Mouse (Mus musculus) MEL (cell line): ENCODE results near the gene Syt9. TPM values are rescaled to one million over a fixed set of nuclear protein-coding genes. Genes with fewer than 3 reads are reported as not detected.

Experiments used
- DNase-seq: peaks from one replicate; pipeline ENCODE4 v3.0.0; 2011; ENCODE audit warnings: low read depth, low spot score
- H3K27ac ChIP-seq: 2 replicates; pipeline ENCODE4 v1.5.1; 2012; ENCODE audit warnings: low read depth, mild to moderate bottlenecking, control low read depth, low read length, moderate library complexity; ENCODE audit not compliant: control insufficient read depth
- H3K27me3 ChIP-seq, 2 experiments: fragments of 150-350 bp in 1 of 2; sonication (generic) in 1 of 2; 2 replicates each; pipeline ENCODE4 v1.6.1; 2012; ENCODE audit warnings: low read length in 2 of 2, mild to moderate bottlenecking in 2 of 2, improper control_type of control experiment in 1 of 2, moderate library complexity in 1 of 2; ENCODE audit not compliant: insufficient read depth in 2 of 2, control insufficient read depth in 1 of 2
- H3K36me3 ChIP-seq, 2 experiments: 2 replicates each; pipeline ENCODE4 v1.6.1; 2012 to 2014; ENCODE audit warnings: low read length in 2 of 2, improper control_type of control experiment in 1 of 2, inconsistent platforms in 1 of 2, mild to moderate bottlenecking in 1 of 2; ENCODE audit not compliant: insufficient read depth in 2 of 2, control insufficient read depth in 1 of 2
- H3K4me1 ChIP-seq, 2 experiments: fragments of 150-350 bp in 1 of 2; sonication (generic) in 1 of 2; 2 replicates each; pipeline ENCODE4 v1.6.1; 2012; ENCODE audit warnings: low read length in 2 of 2, improper control_type of control experiment in 1 of 2, mild to moderate bottlenecking in 1 of 2; ENCODE audit not compliant: insufficient read depth in 2 of 2, control insufficient read depth in 1 of 2
- H3K4me3 ChIP-seq, 2 experiments: fragments of 150-350 bp in 1 of 2; sonication (generic) in 1 of 2; 2 replicates each; pipeline ENCODE4 v1.5.1; 2012; ENCODE audit warnings: low read depth in 2 of 2, low read length in 2 of 2, mild to moderate bottlenecking in 2 of 2, moderate library complexity in 2 of 2, control low read depth in 1 of 2, improper control_type of control experiment in 1 of 2; ENCODE audit not compliant: control insufficient read depth in 1 of 2, insufficient read depth in 1 of 2
- H3K79me2 ChIP-seq: 2 replicates; pipeline ENCODE4 v1.6.1; 2012; ENCODE audit warnings: mild to moderate bottlenecking, low read length, moderate library complexity; ENCODE audit not compliant: control insufficient read depth, poor library complexity, insufficient read depth
- H3K9ac ChIP-seq: 2 replicates; pipeline ENCODE4 v1.6.1; 2012; ENCODE audit warnings: low read depth, mild to moderate bottlenecking, control low read depth, low read length, moderate library complexity; ENCODE audit not compliant: control insufficient read depth, poor library complexity, severe bottlenecking
- H3K9me3 ChIP-seq: fragments of 150-350 bp; sonication (generic); replicated peaks from 2 replicates; pipeline ENCODE4 v1.6.1; 2012; ENCODE audit warnings: mild to moderate bottlenecking, low read length, improper control_type of control experiment, moderate library complexity; ENCODE audit not compliant: insufficient read depth
- CHD1 ChIP-seq: IDR thresholded peaks from 2 replicates; pipeline ENCODE4 v1.6.1; 2012; ENCODE audit warnings: low read depth, mild to moderate bottlenecking, inconsistent platforms, low read length, improper control_type of control experiment
- CTCF ChIP-seq, 3 experiments: IDR thresholded peaks in 2 of 3; conservative IDR thresholded peaks in 1 of 3; 2 replicates each; pipeline ENCODE4 v1.5.1; 2011 to 2012; ENCODE audit warnings: low read length in 3 of 3, low read depth in 2 of 3, mild to moderate bottlenecking in 2 of 3, improper control_type of control experiment in 1 of 3, inconsistent platforms in 1 of 3, mixed read lengths in 1 of 3, moderate library complexity in 1 of 3; ENCODE audit not compliant: control insufficient read depth in 1 of 3, insufficient read depth in 1 of 3, poor library complexity in 1 of 3, severe bottlenecking in 1 of 3
- E2F4 ChIP-seq: IDR thresholded peaks from 2 replicates; pipeline ENCODE4 v1.6.1; 2011; ENCODE audit warnings: low read depth, low read length, improper control_type of control experiment, borderline replicate concordance
- EP300 ChIP-seq, 2 experiments: IDR thresholded peaks; 2 replicates each; pipeline ENCODE4 v1.6.1; 2011; ENCODE audit warnings: improper control_type of control experiment in 2 of 2, low read length in 2 of 2, low read depth in 1 of 2, mild to moderate bottlenecking in 1 of 2
- GABPA ChIP-seq: IDR thresholded peaks from 2 replicates; pipeline ENCODE4 v1.6.1; 2012; ENCODE audit warnings: low read depth, mild to moderate bottlenecking, inconsistent platforms, low read length, improper control_type of control experiment, moderate library complexity
- HCFC1 ChIP-seq: IDR thresholded peaks from 2 replicates; pipeline ENCODE4 v1.6.1; 2012; ENCODE audit warnings: low read depth, mild to moderate bottlenecking, inconsistent platforms, low read length, improper control_type of control experiment, moderate library complexity
- JUND ChIP-seq: IDR thresholded peaks from 2 replicates; pipeline ENCODE4 v1.6.1; 2011; ENCODE audit warnings: low read depth, mild to moderate bottlenecking, improper control_type of control experiment, low read length
- MAFK ChIP-seq: IDR thresholded peaks from 2 replicates; pipeline ENCODE4 v1.6.1; 2011; ENCODE audit warnings: low read depth, mild to moderate bottlenecking, low read length, improper control_type of control experiment, borderline replicate concordance
- MEF2A ChIP-seq: IDR thresholded peaks from 2 replicates; pipeline ENCODE4 v1.6.1; 2014; ENCODE audit warnings: low read depth, mild to moderate bottlenecking, inconsistent platforms, low read length, improper control_type of control experiment; ENCODE audit not compliant: poor library complexity, insufficient replicate concordance, severe bottlenecking; ENCODE audit errors: extremely low read depth
- MXI1 ChIP-seq: IDR thresholded peaks from 2 replicates; pipeline ENCODE4 v1.6.1; 2011; ENCODE audit warnings: mild to moderate bottlenecking, low read depth, low read length, improper control_type of control experiment
- MYC ChIP-seq: IDR thresholded peaks from 2 replicates; pipeline ENCODE4 v1.6.1; 2011; ENCODE audit warnings: low read depth, mild to moderate bottlenecking, low read length, improper control_type of control experiment, moderate library complexity
- NELFE ChIP-seq: IDR thresholded peaks from 2 replicates; pipeline ENCODE4 v1.6.1; 2011; ENCODE audit warnings: low read depth, low read length, improper control_type of control experiment
- NRF1 ChIP-seq: IDR thresholded peaks from 2 replicates; pipeline ENCODE4 v1.6.1; 2014; ENCODE audit warnings: low read depth, mild to moderate bottlenecking, inconsistent platforms, low read length, improper control_type of control experiment, moderate library complexity; ENCODE audit not compliant: poor library complexity, insufficient read depth, severe bottlenecking
- RCOR1 ChIP-seq: IDR thresholded peaks from 2 replicates; pipeline ENCODE4 v1.6.1; 2012; ENCODE audit warnings: low read depth, mild to moderate bottlenecking, inconsistent platforms, low read length, improper control_type of control experiment
- SIN3A ChIP-seq: IDR thresholded peaks from 2 replicates; pipeline ENCODE4 v1.6.1; 2012; ENCODE audit warnings: low read length, improper control_type of control experiment, inconsistent platforms
- TBP ChIP-seq: IDR thresholded peaks from 2 replicates; pipeline ENCODE4 v1.8.0; 2011; ENCODE audit warnings: low read depth, low read length, improper control_type of control experiment
- TCF12 ChIP-seq: IDR thresholded peaks from 2 replicates; pipeline ENCODE4 v1.6.1; 2014; ENCODE audit warnings: low read depth, mild to moderate bottlenecking, inconsistent platforms, low read length, improper control_type of control experiment, moderate library complexity
- polyA plus RNA-seq, 2 experiments: library from polyadenylated mRNA; stranded (reverse) in 1 of 2; unstranded in 1 of 2; fragments of >175 nt in 1 of 2; fragments of >200 nt in 1 of 2; gene quantifications; 2 replicates each; pipeline versions ENCODE4 v1.2.1 to v1.2.4; 2012; ENCODE audit warnings: low replicate concordance in 2 of 2, low read depth in 1 of 2; ENCODE audit not compliant: insufficient read length in 2 of 2, insufficient read depth in 1 of 2, missing spikeins in 1 of 2
- total RNA-seq: library from RNA; depleted of rRNA; stranded (reverse); fragments of 300-350 nt; gene quantifications from 2 replicates; pipeline ENCODE4 v1.2.3, GENCODE M21; 2012

Gene Syt9
- total and polyA plus RNA-seq, 3 experiments = not detected

GRCm38 (mm10) chr7:107414928-107415327 lies 44.4 kb downstream of the Syt9 start:
- Histone ChIP-seq H3K27me3 (no peaks in the 10 kb centered on the region), H3K36me3 (no peaks in the 10 kb centered on the region), H3K9me3 (no peaks in the 10 kb centered on the region), H3K79me2 (no peaks in the 10 kb centered on the region), H3K27ac (no peak overlapping the region), H3K9ac (no peak overlapping the region), H3K4me3 (no peak overlapping the region), H3K4me1 (no peaks in the 10 kb centered on the region)
- no peak for DNase-seq
- TF ChIP-seq MAFK (no peak), TCF12 (no peak), SIN3A (no peak), GABPA (no peak), JUND (no peak)

GRCm38 (mm10) chr7:107417043-107417850 lies 46.7 kb downstream of the Syt9 start:
- no peak overlapping the region for H3K9ac ChIP-seq
- no peak overlapping the region for H3K4me3 ChIP-seq
- no peaks in the 10 kb centered on the region for H3K9me3 ChIP-seq
- no peak for DNase-seq
- H3K79me2 ChIP-seq = no peaks in the 10 kb centered on the region
- no peaks in the 10 kb centered on the region for H3K4me1 ChIP-seq
- no peaks in the 10 kb centered on the region for H3K36me3 ChIP-seq
- TF ChIP-seq RCOR1 (no peak), MXI1 (no peak), EP300 (IDR thresholded peaks at IDR 0.05; ENCODE audit: low read depth in 1 of 2, low read length in 2 of 2) (no peak), CHD1 (no peak), NELFE (no peak), HCFC1 (no peak), NRF1 (no peak)
- no peaks in the 10 kb centered on the region for H3K27me3 ChIP-seq
- H3K27ac ChIP-seq = no peak overlapping the region

- no peaks in the 10 kb centered on the region for H3K27me3 ChIP-seq
- H3K36me3 ChIP-seq = no peaks in the 10 kb centered on the region
- no peak for DNase-seq
- H3K4me3 ChIP-seq = no peak overlapping the region
- H3K27ac ChIP-seq = no peak overlapping the region
- no peaks in the 10 kb centered on the region for H3K4me1 ChIP-seq
- TF ChIP-seq EP300 (IDR thresholded peaks at IDR 0.05; ENCODE audit: low read depth in 1 of 2, low read length in 2 of 2) = no peak
- TF ChIP-seq TBP = no peak
- no peak for TF ChIP-seq E2F4
- no peak for TF ChIP-seq CTCF (IDR thresholded peaks at IDR 0.05 in 2 of 3, conservative IDR thresholded peaks at IDR 0.05 in 1 of 3; ENCODE audit: control insufficient read depth in 1 of 3, insufficient read depth in 1 of 3, low read depth in 2 of 3, low read length in 3 of 3, poor library complexity in 1 of 3, severe bottlenecking in 1 of 3)
- TF ChIP-seq MEF2A = no peak
- TF ChIP-seq HCFC1 = no peak
- no peak for TF ChIP-seq MYC
- no peak for TF ChIP-seq TCF12
- no peak overlapping the region for H3K9ac ChIP-seq
- H3K9me3 ChIP-seq = no peaks in the 10 kb centered on the region
- H3K79me2 ChIP-seq = no peaks in the 10 kb centered on the region
These were observed 66.9 kb downstream of the Syt9 start for GRCm38 (mm10) chr7:107437381-107437780.
